Mouse (Mus musculus) embryonic facial prominence, embryonic 11.5 days (tissue): ENCODE data around the gene Pacsin2. TPM values are rescaled to one million over a fixed set of nuclear protein-coding genes. Genes with fewer than 3 reads are reported as not detected.

Experiments used
- ATAC-seq: fragments of 200-750 bp; cut with Nextera tagmentation; replicated peaks from 2 replicates; pipeline ENCODE4 v1.8.0; 2017; ENCODE audit warnings: low read depth; ENCODE audit not compliant: insufficient number of reproducible peaks, low FRiP score, low TSS enrichment
- DNase-seq: peaks from one replicate; pipeline ENCODE4 v3.0.0-alpha.2; 2015; ENCODE audit warnings: low spot score
- H3K27ac ChIP-seq: fragments of 300-500 bp; sonication (generic); replicated peaks from 2 replicates; pipeline ENCODE4 v1.5.1; 2014; ENCODE audit warnings: mild to moderate bottlenecking, low read depth, low read length, control low read depth
- H3K27me3 ChIP-seq: fragments of 300-500 bp; sonication (generic); 2 replicates; pipeline ENCODE4 v1.6.1; 2014; ENCODE audit warnings: mild to moderate bottlenecking, low read length, moderate library complexity, mixed read lengths; ENCODE audit not compliant: control insufficient read depth, insufficient read depth
- H3K36me3 ChIP-seq: fragments of 300-500 bp; sonication (generic); replicated peaks from 2 replicates; pipeline ENCODE4 v1.6.1; 2014; ENCODE audit warnings: low read depth, mild to moderate bottlenecking, low read length, moderate library complexity, mixed read lengths; ENCODE audit not compliant: control insufficient read depth, insufficient read depth
- H3K4me1 ChIP-seq: fragments of 300-500 bp; sonication (generic); 2 replicates; pipeline ENCODE4 v1.6.1; 2014; ENCODE audit warnings: low read length, mixed read lengths; ENCODE audit not compliant: control insufficient read depth, insufficient read depth
- H3K4me2 ChIP-seq: fragments of 300-500 bp; sonication (generic); 2 replicates; pipeline ENCODE4 v1.6.1; 2014; ENCODE audit warnings: low read depth, mild to moderate bottlenecking, control low read depth, low read length, moderate library complexity
- H3K4me3 ChIP-seq: fragments of 300-500 bp; sonication (generic); 2 replicates; pipeline ENCODE4 v1.5.1; 2014; ENCODE audit warnings: low read depth, low read length, control low read depth
- H3K9ac ChIP-seq: fragments of 300-500 bp; sonication (generic); replicated peaks from 2 replicates; pipeline ENCODE4 v1.6.1; 2014; ENCODE audit warnings: mild to moderate bottlenecking, control low read depth, low read length
- H3K9me3 ChIP-seq: fragments of 300-500 bp; sonication (generic); replicated peaks from 2 replicates; pipeline ENCODE4 v1.6.1; 2016; ENCODE audit warnings: mild to moderate bottlenecking, low read length, inconsistent platforms, mixed read lengths; ENCODE audit not compliant: control insufficient read depth
- WGBS: fragments of 180-500 bp; shearing (Covaris S2); extraction: QIAGEN DNeasy Blood & Tissue Kit; methylation state at CpG from one replicate; pipeline ENCODE4 v1.1.7; 2014; 5-methylcytosine and 5-hydroxymethylcytosine counted together
- polyA plus RNA-seq: library from polyadenylated mRNA; unstranded; fragments of >200 nt; fragmentation: Nextera tagmentation; extraction: Ambion mirVana; gene quantifications from 2 replicates; pipeline ENCODE4 v1.2.1, GENCODE M21; 2014

Gene Pacsin2
- polyA plus RNA-seq, 1 experiment from 2014 or later, result 41.9 TPM

DNA sequence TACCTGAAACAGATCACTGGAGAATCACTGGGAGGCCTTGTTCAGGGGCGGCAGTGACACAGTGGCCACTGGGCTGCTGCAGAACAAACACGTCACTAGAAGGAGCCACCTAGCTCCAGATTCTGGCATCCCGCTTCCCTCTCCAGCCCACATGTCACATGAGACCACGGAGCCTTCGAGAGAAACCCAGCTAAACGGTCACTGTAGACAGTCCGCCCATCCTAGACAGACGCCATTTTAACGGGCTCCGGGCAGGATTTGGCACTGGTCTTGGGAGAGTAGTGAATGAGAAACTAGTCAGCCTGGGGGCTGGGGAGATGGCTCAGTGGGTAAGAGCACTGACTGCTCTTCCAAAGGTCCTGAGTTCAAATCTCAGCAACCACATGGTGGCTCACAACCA lies 19.9 kb upstream of the Pacsin2 start:
- no peaks in the 10 kb centered on the region for H3K36me3 ChIP-seq
- H3K4me3 ChIP-seq, result no peak overlapping the region
- H3K27me3 ChIP-seq, result no peaks in the 10 kb centered on the region
- no peak for DNase-seq
- H3K4me2 ChIP-seq, result no peak overlapping the region
- H3K9ac ChIP-seq, result no peak overlapping the region
- 90% methylated on average over 10 of the region's 10 CpGs for WGBS
- H3K4me1 ChIP-seq, result no peaks in the 10 kb centered on the region
- H3K9me3 ChIP-seq, result no peaks in the 10 kb centered on the region
- ATAC-seq, result no peak
- no peak overlapping the region for H3K27ac ChIP-seq

DNA sequence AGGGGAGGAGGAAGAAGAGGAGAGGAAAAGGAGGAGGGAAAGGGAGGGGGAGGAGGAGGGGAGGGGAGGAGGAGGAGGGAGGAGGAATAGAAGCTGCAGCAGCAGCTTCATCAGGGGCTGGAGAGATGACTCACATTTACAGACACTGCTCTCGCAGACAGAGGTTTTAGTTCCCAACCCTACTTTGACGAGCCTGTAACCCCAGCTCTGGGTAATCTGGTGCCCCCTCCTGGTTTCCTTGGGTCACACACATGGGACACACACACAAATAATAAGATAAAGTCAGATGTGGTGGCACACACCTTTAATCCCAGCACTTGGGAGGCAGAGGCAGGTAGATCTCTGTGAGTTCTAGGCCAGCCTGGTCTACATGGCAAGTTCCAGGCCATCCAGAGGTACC lies 19.1 kb upstream of the Pacsin2 start:
- 40% methylated on average over 2 of the region's 2 CpGs for WGBS

DNA sequence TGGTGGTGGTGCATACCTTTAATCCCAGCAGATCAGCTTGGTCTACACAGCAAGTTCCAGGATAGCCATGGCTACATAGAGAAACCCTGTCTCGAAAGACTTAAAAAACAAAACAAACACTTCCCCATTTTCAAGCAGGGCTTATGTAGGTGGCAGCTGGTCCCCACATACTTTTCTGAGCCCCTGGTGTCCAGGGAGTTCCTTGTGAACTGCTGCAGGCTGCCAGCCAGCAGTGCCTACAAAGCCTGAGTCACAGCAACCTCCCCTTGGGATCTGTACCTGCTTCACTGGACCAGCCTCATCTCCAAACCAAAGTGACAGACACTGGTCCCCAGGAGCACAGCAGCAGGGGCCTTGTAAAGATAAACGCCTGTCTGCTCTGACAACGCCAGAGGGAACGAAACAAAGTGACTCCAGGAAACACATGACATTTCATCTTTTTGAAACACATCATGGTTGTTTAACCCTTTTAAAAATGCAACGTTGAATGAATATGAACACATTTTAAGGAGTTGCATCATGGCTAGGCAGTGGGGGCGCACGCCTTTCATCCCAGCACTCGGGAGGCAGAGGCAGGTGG lies 18.3 kb upstream of the Pacsin2 start:
- Histone ChIP-seq H3K27me3 (no peaks in the 10 kb centered on the region), H3K27ac (no peak overlapping the region), H3K9me3 (no peaks in the 10 kb centered on the region), H3K4me3 (no peak overlapping the region), H3K36me3 (no peaks in the 10 kb centered on the region), H3K9ac (no peak overlapping the region), H3K4me1 (no peaks in the 10 kb centered on the region), H3K4me2 (no peak overlapping the region)
- ATAC-seq, result no peak
- DNase-seq, result no peak
- WGBS, result 69% methylated on average over 8 of the region's 8 CpGs

More for the DNA sequence above, 19.1 kb upstream of the Pacsin2 start:
- ATAC-seq, result no peak
- Histone ChIP-seq H3K4me3 (no peak overlapping the region), H3K36me3 (no peaks in the 10 kb centered on the region), H3K27me3 (no peaks in the 10 kb centered on the region), H3K9ac (no peak overlapping the region), H3K4me2 (no peak overlapping the region), H3K4me1 (no peaks in the 10 kb centered on the region), H3K9me3 (no peaks in the 10 kb centered on the region), H3K27ac (no peak overlapping the region)
- no peak for DNase-seq

DNA sequence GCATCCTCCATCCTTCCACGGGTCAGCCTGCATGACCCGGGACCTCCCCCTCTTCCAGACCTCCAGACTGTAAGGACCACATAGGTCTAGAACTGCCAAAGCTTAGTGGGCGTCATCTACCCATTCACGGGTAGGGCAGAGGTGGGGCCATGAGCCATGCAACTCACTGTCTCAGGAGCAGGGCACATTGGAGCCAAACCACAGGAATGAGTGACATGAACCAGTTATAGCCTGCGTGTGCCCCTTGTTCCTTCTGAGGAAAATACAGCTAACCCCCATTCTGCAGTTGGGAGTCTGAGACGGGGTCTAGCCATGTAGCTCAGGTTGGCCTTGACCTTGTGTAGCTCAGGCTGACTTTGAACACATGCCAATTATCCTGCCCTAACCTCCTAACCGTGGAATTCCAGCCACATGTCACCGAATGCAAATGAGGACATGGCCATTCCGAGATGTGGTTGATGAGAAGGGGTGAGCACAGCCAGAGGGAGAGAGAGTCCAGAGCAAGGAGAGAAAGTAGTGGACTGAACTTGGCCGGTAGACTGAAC lies 16.9 kb upstream of the Pacsin2 start:
- Histone ChIP-seq H3K9ac (no peak overlapping the region), H3K4me2 (no peak overlapping the region), H3K4me3 (no peak overlapping the region), H3K27me3 (no peaks in the 10 kb centered on the region), H3K36me3 (no peaks in the 10 kb centered on the region), H3K27ac (no peak overlapping the region), H3K4me1 (no peaks in the 10 kb centered on the region), H3K9me3 (no peaks in the 10 kb centered on the region)
- 69% methylated on average over 10 of the region's 10 CpGs for WGBS
- DNase-seq, result no peak
- no peak for ATAC-seq

DNA sequence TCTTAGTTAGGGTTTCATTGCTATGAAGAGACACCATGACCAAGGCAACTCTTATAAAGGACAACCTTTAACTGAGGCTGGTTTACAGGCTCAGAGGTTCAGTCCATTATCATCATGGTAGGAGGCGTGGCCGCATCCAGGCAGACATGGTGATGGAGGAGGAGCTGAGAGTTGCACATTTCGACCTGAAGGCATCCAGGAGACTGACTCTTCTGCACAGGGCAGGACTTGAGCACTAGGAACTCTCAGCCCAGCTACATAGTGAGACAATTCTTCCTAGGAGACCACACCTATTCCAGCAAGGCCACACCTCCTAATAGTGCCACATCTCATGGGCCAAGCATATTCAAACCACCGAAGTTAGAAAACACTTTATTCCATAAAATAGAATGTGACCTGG lies 15.4 kb upstream of the Pacsin2 start:
- Histone ChIP-seq H3K4me2 (no peak overlapping the region), H3K27ac (no peak overlapping the region), H3K36me3 (no peaks in the 10 kb centered on the region), H3K4me1 (no peaks in the 10 kb centered on the region), H3K9ac (no peak overlapping the region), H3K27me3 (no peaks in the 10 kb centered on the region), H3K9me3 (no peaks in the 10 kb centered on the region), H3K4me3 (no peak overlapping the region)
- ATAC-seq (no peak), DNase-seq (no peak)
- WGBS, result 89% methylated on average over 4 of the region's 4 CpGs

DNA sequence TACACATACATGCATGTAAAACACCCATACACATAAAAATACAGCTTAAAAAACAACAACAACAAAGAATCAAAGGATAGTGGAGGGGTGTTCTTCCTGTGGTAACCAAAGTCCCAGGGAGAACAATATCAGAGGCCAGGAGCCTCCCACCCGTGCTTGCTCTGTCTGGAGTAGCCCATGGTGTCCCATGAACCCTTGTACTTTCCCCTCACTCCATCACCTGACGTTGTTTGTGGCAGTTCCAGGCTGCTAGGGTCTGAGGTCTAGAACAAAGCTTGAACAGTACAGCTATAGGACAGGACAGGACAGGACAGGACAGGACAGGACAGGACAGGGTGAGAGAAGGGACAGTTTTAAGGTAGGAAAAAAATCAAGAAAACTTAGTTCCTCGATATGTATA lies 13.7 kb upstream of the Pacsin2 start:
- Histone ChIP-seq H3K4me1 (no peaks in the 10 kb centered on the region), H3K4me3 (no peak overlapping the region), H3K9me3 (no peaks in the 10 kb centered on the region), H3K9ac (no peak overlapping the region), H3K27me3 (no peaks in the 10 kb centered on the region), H3K36me3 (no peaks in the 10 kb centered on the region), H3K4me2 (no peak overlapping the region), H3K27ac (no peak overlapping the region)
- 71% methylated on average over 3 of the region's 3 CpGs for WGBS
- DNase-seq, result no peak
- no peak for ATAC-seq

DNA sequence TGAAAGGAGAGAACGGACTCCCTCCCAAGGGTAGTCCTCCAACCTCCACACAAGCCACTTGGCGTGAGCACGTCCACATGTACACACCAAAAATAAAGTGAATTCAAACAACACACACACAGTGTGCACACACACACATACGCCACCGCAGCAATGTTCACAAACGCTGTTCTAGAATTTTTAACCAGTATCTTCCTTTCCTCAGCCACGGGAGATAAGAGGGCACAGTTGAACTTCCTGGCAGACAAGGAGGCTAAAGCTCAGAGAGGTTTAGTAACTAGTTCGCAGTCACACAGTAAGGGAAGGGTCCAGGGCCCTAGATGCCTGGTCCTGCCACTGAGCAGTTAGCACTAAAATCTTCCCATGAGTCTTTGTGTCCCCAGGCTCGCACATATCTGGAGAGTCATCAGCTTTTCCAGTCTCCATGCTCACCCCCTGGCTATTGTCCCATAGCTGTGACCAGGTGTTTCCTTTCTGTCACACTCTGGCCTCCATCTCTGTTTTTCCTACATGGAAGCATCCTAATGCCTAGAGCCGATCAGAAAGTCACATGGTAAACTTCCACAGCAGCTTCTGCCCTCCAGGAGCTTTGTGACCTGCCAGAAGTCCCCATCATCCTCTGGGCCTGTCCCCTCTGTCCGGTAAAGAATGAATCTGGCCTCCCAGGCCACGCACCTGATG lies 12.3 kb upstream of the Pacsin2 start:
- DNase-seq (no peak), ATAC-seq (no peak)
- Histone ChIP-seq H3K9ac (no peak overlapping the region), H3K27me3 (no peaks in the 10 kb centered on the region), H3K4me3 (no peak overlapping the region), H3K9me3 (no peaks in the 10 kb centered on the region), H3K4me1 (no peaks in the 10 kb centered on the region), H3K27ac (no peak overlapping the region), H3K36me3 (no peaks in the 10 kb centered on the region), H3K4me2 (no peak overlapping the region)
- 86% methylated on average over 12 of the region's 12 CpGs for WGBS

DNA sequence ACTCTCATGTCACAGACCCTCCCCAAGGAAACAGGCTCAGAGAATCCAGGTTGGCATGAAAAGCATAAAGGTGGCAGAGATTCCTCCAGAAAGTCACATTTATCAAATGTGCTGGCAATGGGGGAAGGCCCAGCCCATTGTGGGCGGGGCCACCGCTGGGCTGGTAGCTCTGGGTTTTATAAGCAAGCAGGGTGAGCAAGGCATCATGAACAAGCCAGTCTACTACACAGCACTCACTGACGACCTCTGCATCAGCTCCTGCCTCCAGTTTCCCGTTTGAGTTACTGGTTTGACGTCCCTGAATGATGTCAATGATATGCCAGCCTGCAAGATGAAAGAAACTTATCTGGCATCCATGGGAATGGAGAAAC lies 10.0 kb upstream of the Pacsin2 start:
- no peaks in the 10 kb centered on the region for H3K36me3 ChIP-seq
- no peak for DNase-seq
- H3K27me3 ChIP-seq, result no peaks in the 10 kb centered on the region
- H3K9ac ChIP-seq, result no peak overlapping the region
- H3K4me2 ChIP-seq, result no peak overlapping the region
- 29% methylated on average over 5 of the region's 5 CpGs for WGBS
- no peaks in the 10 kb centered on the region for H3K4me1 ChIP-seq
- H3K9me3 ChIP-seq, result no peaks in the 10 kb centered on the region
- no peak overlapping the region for H3K4me3 ChIP-seq
- no peak overlapping the region for H3K27ac ChIP-seq
- ATAC-seq, result no peak
